Comparison of ENCODE assay signal across 10 mouse cellular contexts in genomic region chr11:54754301-54755147, GRCm38 (mm10). TPM values are rescaled to one million over a fixed set of nuclear protein-coding genes. Genes with fewer than 3 reads are reported as not detected.
DNase-seq lines count a peak whose midpoint lies in the region; ATAC-seq lines count a peak whose summit lies in the region.
"Had no signal": no experiment of that assay in that cellular context is flagged by ENCODE, and none has a peak within 500 bp of the region (broad histone marks: within the 10 kb centered on the region; RNA-seq: fewer than 3 reads in every experiment).

No protein-coding gene starts in this region.

- no peak overlapping the region for H3K9ac ChIP-seq in limb, embryonic 13.5 days
- H3K9ac ChIP-seq in forebrain, embryonic 11.5 days (ENCODE audit: low read length) = peak overlapping the region; percentile 33; the same call in 1 of the 2 replicates
- no peak overlapping the region for H3K9ac ChIP-seq in neural tube, embryonic 15.5 days (replicated peaks)
- H3K9ac ChIP-seq: liver, embryonic 14.5 days had no signal

- WGBS in limb, embryonic 13.5 days = 71% methylated on average over 10 of the region's 10 CpGs
- WGBS in limb, embryonic 10.5 days = 96% methylated on average over 10 of the region's 10 CpGs
- 17% methylated on average over 10 of the region's 10 CpGs for WGBS in forebrain, embryonic 11.5 days
- WGBS in neural tube, embryonic 15.5 days = 15% methylated on average over 10 of the region's 10 CpGs

- H3K27me3 ChIP-seq in limb, embryonic 13.5 days = no peaks in the 10 kb centered on the region
- H3K27me3 ChIP-seq in limb, embryonic 10.5 days (ENCODE audit: low read depth, poor library complexity, severe bottlenecking) = no peaks in the 10 kb centered on the region
- H3K27me3 ChIP-seq in forebrain, embryonic 11.5 days (ENCODE audit: control insufficient read depth, insufficient read depth, low read length) = no peaks in the 10 kb centered on the region
- no peaks in the 10 kb centered on the region for H3K27me3 ChIP-seq in neural tube, embryonic 15.5 days (replicated peaks)

- peaks cover 23% of the 10 kb centered on the region for H3K36me3 ChIP-seq in limb, embryonic 13.5 days
- H3K36me3 ChIP-seq in limb, embryonic 10.5 days = peaks cover 67% of the 10 kb centered on the region
- no peaks in the 10 kb centered on the region; the same call in 1 of the 2 replicates for H3K36me3 ChIP-seq in forebrain, embryonic 11.5 days (ENCODE audit: control insufficient read depth, insufficient read depth, low read length)
- H3K36me3 ChIP-seq in neural tube, embryonic 15.5 days = peaks cover 2% of the 10 kb centered on the region; the same call in 1 of the 2 replicates

- no peak for ATAC-seq in limb, embryonic 13.5 days (ENCODE audit: low FRiP score, low read depth)
- ATAC-seq in forebrain, embryonic 11.5 days (replicated peaks; ENCODE audit: low FRiP score) = peak; percentile 90
- ATAC-seq in neural tube, embryonic 15.5 days (ENCODE audit: low FRiP score) = peak; percentile 73

- H3K4me2 ChIP-seq in limb, embryonic 13.5 days (replicated peaks) = no peak overlapping the region
- H3K4me2 ChIP-seq in forebrain, embryonic 11.5 days (ENCODE audit: low read depth, low read length, severe bottlenecking) = peak overlapping the region; percentile 21; the same call in 1 of the 2 replicates
- H3K4me2 ChIP-seq in neural tube, embryonic 15.5 days = peak overlapping the region; percentile 33

- H3K27ac ChIP-seq in limb, embryonic 13.5 days = 0 out of 2 replicates have a peak overlapping the region, but pooled peaks have one; percentile 4
- no peak overlapping the region for H3K27ac ChIP-seq in limb, embryonic 10.5 days
- H3K27ac ChIP-seq in forebrain, embryonic 11.5 days (ENCODE audit: low read depth, low read length) = peak overlapping the region; percentile 93
- H3K27ac ChIP-seq in neural tube, embryonic 15.5 days (replicated peaks) = peak overlapping the region; percentile 85
- H3K27ac ChIP-seq: liver, embryonic 14.5 days had no signal

- H3K9me3 ChIP-seq in limb, embryonic 13.5 days = 0 out of 2 replicates have a peak, but pooled peaks cover 3% of the 10 kb centered on the region
- no peaks in the 10 kb centered on the region for H3K9me3 ChIP-seq in limb, embryonic 10.5 days (replicated peaks)
- H3K9me3 ChIP-seq in forebrain, embryonic 11.5 days (ENCODE audit: control insufficient read depth, low read length) = peaks cover 2% of the 10 kb centered on the region; the same call in 1 of the 2 replicates
- no peaks in the 10 kb centered on the region for H3K9me3 ChIP-seq in neural tube, embryonic 15.5 days (replicated peaks)
- H3K9me3 ChIP-seq: G1E had no signal

- peaks cover 20% of the 10 kb centered on the region for H3K4me1 ChIP-seq in limb, embryonic 13.5 days
- H3K4me1 ChIP-seq in limb, embryonic 10.5 days = no peaks in the 10 kb centered on the region
- H3K4me1 ChIP-seq in forebrain, embryonic 11.5 days (replicated peaks; ENCODE audit: control insufficient read depth, insufficient read depth, low read length) = peaks cover 19% of the 10 kb centered on the region
- H3K4me1 ChIP-seq in neural tube, embryonic 15.5 days = peaks cover 34% of the 10 kb centered on the region

- H3K4me3 ChIP-seq in limb, embryonic 13.5 days = no peak overlapping the region
- no peak overlapping the region for H3K4me3 ChIP-seq in limb, embryonic 10.5 days
- no peak overlapping the region for H3K4me3 ChIP-seq in forebrain, embryonic 11.5 days (ENCODE audit: low read depth, low read length)
- H3K4me3 ChIP-seq in neural tube, embryonic 15.5 days (replicated peaks) = no peak overlapping the region

- DNase-seq in limb, embryonic 10.5 days (ENCODE audit: low spot score) = no peak
- peak; percentile 68 for DNase-seq in forebrain, embryonic 11.5 days (ENCODE audit: low spot score)
- DNase-seq in layer of hippocampus, postnatal 10 days (ENCODE audit: low spot score in 2 of 2) = peak; percentile 27 to 35
- no peak for DNase-seq in yolk sac, embryonic 10.5 days (ENCODE audit: low spot score)
- DNase-seq in spleen, adult 18-20 months = no peak
- DNase-seq in kidney, postnatal 14 days = no peak

RNA-seq across cellular contexts. Expression of gene Cdc42se2, which starts 33.0 kb away (rescaled TPM):
- 96.1 and 99.2 TPM in 2 replicates for polyA plus RNA-seq in limb, embryonic 13.5 days (2015; fragmentation: Nextera tagmentation; extraction: Ambion mirVana)
- 136 and 140 TPM in 2 replicates for polyA plus RNA-seq in limb, embryonic 10.5 days (2016; fragmentation: Nextera tagmentation; extraction: Ambion mirVana)
- 221 and 230 TPM in 2 replicates for polyA plus RNA-seq in forebrain, embryonic 11.5 days (2014; fragmentation: Nextera tagmentation; extraction: Ambion mirVana)
- total RNA-seq in layer of hippocampus, postnatal 10 days (2021) = 100 to 1,000 TPM; 138 to 151 TPM
- 120 and 130 TPM in 2 replicates for polyA plus RNA-seq in neural tube, embryonic 15.5 days (2015; fragmentation: Nextera tagmentation; extraction: Ambion mirVana)

Comparison
In these comparisons a context has a peak if more than half of its experiments do, and no peak if none do; other contexts are left out.
1. DNase-seq: peak in forebrain, embryonic 11.5 days (single experiment) and layer of hippocampus, postnatal 10 days (2 of 2); none in limb, embryonic 10.5 days (single experiment), yolk sac, embryonic 10.5 days (single experiment), spleen, adult 18-20 months (0 of 2) and kidney, postnatal 14 days (single experiment).